ENCODE assay signal across 23 mouse cellular contexts in the genomic region with DNA sequence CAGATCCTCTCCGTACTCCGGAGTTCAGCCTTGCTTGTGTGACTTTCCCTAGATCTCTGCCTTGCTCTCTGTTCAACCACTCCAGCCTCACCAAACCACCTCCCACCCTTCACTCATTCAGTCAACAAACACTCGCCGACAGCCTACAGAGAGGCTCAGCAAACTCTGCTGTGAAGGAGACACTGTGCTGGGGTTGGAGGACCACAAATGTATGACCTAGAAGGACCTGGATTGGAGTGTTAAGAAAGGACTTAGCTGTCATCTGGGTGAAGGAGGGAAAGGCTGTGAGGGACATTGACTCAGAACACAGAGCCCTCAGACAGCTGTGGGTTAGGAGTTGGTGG.
"Had no signal": no experiment of that assay in that cellular context is flagged by ENCODE, and none has a peak within 500 bp of the region (broad histone marks: within the 10 kb centered on the region; RNA-seq: fewer than 3 reads in every experiment).

No protein-coding gene starts in this region.

- H3K4me2 ChIP-seq: kidney, embryonic 15.5 days; limb, embryonic 12.5 days; limb, embryonic 15.5 days; liver, embryonic 12.5 days; liver, embryonic 15.5 days; midbrain, embryonic 15.5 days; neural tube, embryonic 13.5 days had no signal

- H3K4me1 ChIP-seq: kidney, embryonic 15.5 days; liver, embryonic 12.5 days; liver, embryonic 15.5 days; midbrain, embryonic 15.5 days had no signal

- H3K36me3 ChIP-seq: kidney, embryonic 15.5 days; limb, embryonic 12.5 days; limb, embryonic 15.5 days; liver, embryonic 12.5 days; liver, embryonic 15.5 days; midbrain, embryonic 10.5 days; midbrain, embryonic 15.5 days; neural tube, embryonic 13.5 days had no signal

- H3K27me3 ChIP-seq: kidney, embryonic 15.5 days; limb, embryonic 12.5 days; limb, embryonic 15.5 days; midbrain, embryonic 15.5 days; neural tube, embryonic 13.5 days had no signal

- ATAC-seq: liver, embryonic 12.5 days; midbrain, embryonic 15.5 days had no signal

- H3K27ac ChIP-seq: kidney, embryonic 15.5 days; left cerebral cortex, adult 2 months; limb, embryonic 15.5 days; liver, embryonic 12.5 days; liver, embryonic 15.5 days; midbrain, embryonic 10.5 days; midbrain, embryonic 15.5 days; neural tube, embryonic 13.5 days had no signal

- DNase-seq: kidney, adult 11 months; kidney, adult 8-10 months; kidney, postnatal 10 days; kidney, postnatal 36 days; layer of hippocampus, postnatal 36 days; lung, adult 2 months; retina, postnatal 1 day; right cerebral cortex, postnatal 25 days; spleen, adult 18-20 months; thymus, adult 2 months; thymus, postnatal 14 days; thymus, postnatal 4 days had no signal

- H3K9ac ChIP-seq: kidney, embryonic 15.5 days; limb, embryonic 12.5 days; limb, embryonic 15.5 days; liver, embryonic 12.5 days; liver, embryonic 15.5 days; midbrain, embryonic 15.5 days; neural tube, embryonic 13.5 days had no signal

- H3K9me3 ChIP-seq: kidney, embryonic 15.5 days; limb, embryonic 12.5 days; limb, embryonic 15.5 days; liver, embryonic 12.5 days; liver, embryonic 15.5 days; midbrain, embryonic 10.5 days; midbrain, embryonic 15.5 days; neural tube, embryonic 13.5 days had no signal

- H3K4me3 ChIP-seq: kidney, embryonic 15.5 days; left cerebral cortex, adult 2 months; limb, embryonic 12.5 days; limb, embryonic 15.5 days; liver, embryonic 12.5 days; liver, embryonic 15.5 days; megakaryocyte, embryonic 14.5 days; midbrain, embryonic 10.5 days; midbrain, embryonic 15.5 days; myocyte; neural tube, embryonic 13.5 days had no signal
